Mouse (Mus musculus) C2C12 (cell line): Measurements from ENCODE around the gene Rap1b.

Experiments
- CEBPB ChIP-seq: IDR thresholded peaks from one replicate; pipeline ENCODE4 v1.6.1; 2011; ENCODE audit warnings: low read depth, mild to moderate bottlenecking, control low read depth, moderate library complexity
- CTCF ChIP-seq: IDR thresholded peaks from one replicate; pipeline ENCODE4 v1.5.1; 2011; ENCODE audit not compliant: control insufficient read depth, insufficient read depth, insufficient read length
- FOSL1 ChIP-seq: IDR thresholded peaks from one replicate; pipeline ENCODE4 v1.8.0; 2011; ENCODE audit warnings: mild to moderate bottlenecking, low read length; ENCODE audit not compliant: poor library complexity, insufficient read depth, severe bottlenecking
- MAX ChIP-seq: IDR thresholded peaks from one replicate; pipeline ENCODE4 v1.6.1; 2011; ENCODE audit warnings: mild to moderate bottlenecking, control low read depth
- MYOD1 ChIP-seq: IDR thresholded peaks from one replicate; pipeline ENCODE4 v1.6.1; 2011; ENCODE audit warnings: low read depth; ENCODE audit not compliant: control insufficient read depth, insufficient read length
- MYOG ChIP-seq: IDR thresholded peaks from one replicate; pipeline ENCODE4 v1.6.1; 2011; ENCODE audit not compliant: control insufficient read depth, insufficient read length; ENCODE audit errors: extremely low read depth
- USF1 ChIP-seq: IDR thresholded peaks from one replicate; pipeline ENCODE4 v1.6.1; 2011; ENCODE audit warnings: low read depth, mild to moderate bottlenecking, control low read depth, moderate library complexity

- TF ChIP-seq CTCF = no peak
- no peak for TF ChIP-seq USF1
- TF ChIP-seq MYOG = no peak
- TF ChIP-seq MAX = no peak
- no peak for TF ChIP-seq CEBPB
- no peak for TF ChIP-seq FOSL1
- TF ChIP-seq MYOD1 = no peak
Observed at GRCm38 (mm10) chr10:117894114-117895035, 48.5 kb upstream of the Rap1b start.
